Mouse (Mus musculus) small intestine, adult 2 months (tissue): ENCODE measurements around the gene Prdm8. TPM values are rescaled to one million over a fixed set of nuclear protein-coding genes. Genes with fewer than 3 reads are reported as not detected.

Experiments
- H3K27ac ChIP-seq: fragments of 200-500 bp; 2 replicates; pipeline ENCODE4 v1.5.1; 2012; ENCODE audit warnings: low read depth, low read length, control low read depth, inconsistent platforms; ENCODE audit not compliant: insufficient read depth
- H3K27me3 ChIP-seq: fragments of 200-500 bp; 2 replicates; pipeline ENCODE4 v1.6.1; 2012; ENCODE audit warnings: mild to moderate bottlenecking, moderate library complexity, low read length, inconsistent platforms; ENCODE audit not compliant: control insufficient read depth, insufficient read depth
- H3K36me3 ChIP-seq: fragments of 200-500 bp; 2 replicates; pipeline ENCODE4 v1.6.1; 2012; ENCODE audit warnings: mild to moderate bottlenecking, low read length, control low read depth, inconsistent platforms; ENCODE audit not compliant: control insufficient read depth, insufficient read depth
- H3K4me1 ChIP-seq: fragments of 200-500 bp; 2 replicates; pipeline ENCODE4 v1.6.1; 2012; ENCODE audit warnings: low read length, inconsistent platforms, mixed read lengths; ENCODE audit not compliant: control insufficient read depth, insufficient read depth, insufficient read length
- H3K4me3 ChIP-seq: fragments of 200-500 bp; 2 replicates; pipeline ENCODE4 v1.5.1; 2012; ENCODE audit warnings: low read depth, mild to moderate bottlenecking, control low read depth, inconsistent platforms, low read length, moderate library complexity
- CTCF ChIP-seq: fragments of 200-500 bp; IDR thresholded peaks from 2 replicates; pipeline ENCODE4 v1.5.1; 2012; ENCODE audit warnings: low read depth, mild to moderate bottlenecking, control low read depth, inconsistent platforms, low read length, moderate library complexity, mixed read lengths; ENCODE audit not compliant: insufficient replicate concordance, insufficient read length; ENCODE audit errors: extremely low read depth
- POLR2A ChIP-seq: fragments of 200-500 bp; IDR thresholded peaks from 2 replicates; pipeline ENCODE4 v1.6.1; 2012; ENCODE audit warnings: low read depth, mild to moderate bottlenecking, control low read depth, inconsistent platforms, low read length, moderate library complexity
- WGBS: fragments of 180-500 bp; shearing (Covaris S2); methylation state at CpG from one replicate; pipeline ENCODE4 v1.1.7; 2018; 5-methylcytosine and 5-hydroxymethylcytosine counted together
- polyA plus RNA-seq: library from polyadenylated mRNA; depleted of rRNA; stranded (reverse); fragments of >200 nt; gene quantifications from 2 replicates; pipeline ENCODE4 v1.2.3, GENCODE M21; 2012

The Prdm8 gene
- polyA plus RNA-seq, 1 experiment = 0.05 TPM

DNA sequence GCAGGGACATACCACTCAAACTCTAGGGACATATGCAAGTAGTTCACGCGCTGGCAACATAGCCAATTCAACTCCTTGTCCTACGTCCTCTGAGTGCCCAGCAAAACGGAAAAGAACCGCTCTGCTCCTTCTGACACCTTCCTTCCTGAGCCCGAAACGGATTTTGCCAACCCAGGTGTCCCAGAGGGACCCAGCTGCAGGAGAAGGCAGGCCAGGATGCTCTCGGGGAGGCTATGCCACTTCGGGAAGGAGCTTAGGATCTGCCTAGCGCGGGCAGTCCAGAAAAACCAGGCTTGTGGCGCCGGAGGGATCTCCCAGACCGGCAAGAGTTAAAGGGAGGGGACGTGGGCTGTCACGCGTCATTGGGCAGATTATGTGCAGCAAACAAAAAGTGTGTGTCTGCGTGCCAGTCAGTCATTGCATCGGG lies 13.5 kb downstream of the Prdm8 start:
- Histone ChIP-seq H3K4me3 (no peak overlapping the region), H3K27me3 (peaks cover 55% of the 10 kb centered on the region), H3K4me1 (peaks cover 3% of the 10 kb centered on the region; the same call in 1 of the 2 replicates), H3K27ac (no peak overlapping the region), H3K36me3 (no peaks in the 10 kb centered on the region)
- 3% methylated on average over 19 of the region's 19 CpGs for WGBS
- no peak for TF ChIP-seq POLR2A

DNA sequence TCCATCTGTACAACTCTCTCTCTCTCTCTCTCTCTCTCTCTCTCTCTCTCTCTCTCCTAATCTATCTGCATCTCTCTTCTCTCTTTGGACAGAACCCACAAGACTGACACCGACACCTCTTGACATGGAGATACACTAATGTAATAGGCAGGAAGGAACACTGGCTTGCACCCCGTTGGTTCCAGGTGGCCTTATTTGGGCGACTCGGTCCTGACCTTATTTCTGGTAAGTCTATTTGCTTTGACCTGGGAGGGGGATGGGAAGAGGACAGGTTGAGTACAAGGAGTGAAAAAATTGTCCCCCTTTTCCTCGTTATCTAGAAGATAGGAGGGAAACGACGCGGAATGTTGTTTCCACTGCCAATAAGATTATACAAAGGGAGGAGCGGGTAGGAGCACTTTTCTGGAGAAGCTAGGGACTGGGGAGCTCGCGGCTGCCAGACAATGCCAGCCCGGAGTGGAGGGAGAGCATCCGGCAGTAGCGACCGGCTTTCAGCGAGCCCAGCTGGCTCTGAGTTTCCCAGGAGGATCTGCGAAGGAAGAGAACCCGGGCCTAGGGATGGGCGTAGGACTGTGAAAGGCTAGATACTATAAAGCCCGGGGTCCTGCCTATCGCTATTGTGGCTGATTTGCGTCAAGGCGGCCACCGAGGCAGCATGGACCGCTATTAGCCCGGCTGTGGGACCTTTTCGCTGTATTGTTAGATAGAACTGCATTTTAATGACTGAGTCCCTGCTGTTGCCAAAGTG lies 14.1 kb downstream of the Prdm8 start:
- WGBS = 4% methylated on average over 27 of the region's 27 CpGs
- Histone ChIP-seq H3K4me1 (peaks cover 3% of the 10 kb centered on the region; the same call in 1 of the 2 replicates), H3K4me3 (no peak overlapping the region; the same call in 1 of the 2 replicates), H3K27ac (no peak overlapping the region), H3K27me3 (peaks cover 61% of the 10 kb centered on the region), H3K36me3 (no peaks in the 10 kb centered on the region)
- no peak for TF ChIP-seq POLR2A
- no peak for TF ChIP-seq CTCF

DNA sequence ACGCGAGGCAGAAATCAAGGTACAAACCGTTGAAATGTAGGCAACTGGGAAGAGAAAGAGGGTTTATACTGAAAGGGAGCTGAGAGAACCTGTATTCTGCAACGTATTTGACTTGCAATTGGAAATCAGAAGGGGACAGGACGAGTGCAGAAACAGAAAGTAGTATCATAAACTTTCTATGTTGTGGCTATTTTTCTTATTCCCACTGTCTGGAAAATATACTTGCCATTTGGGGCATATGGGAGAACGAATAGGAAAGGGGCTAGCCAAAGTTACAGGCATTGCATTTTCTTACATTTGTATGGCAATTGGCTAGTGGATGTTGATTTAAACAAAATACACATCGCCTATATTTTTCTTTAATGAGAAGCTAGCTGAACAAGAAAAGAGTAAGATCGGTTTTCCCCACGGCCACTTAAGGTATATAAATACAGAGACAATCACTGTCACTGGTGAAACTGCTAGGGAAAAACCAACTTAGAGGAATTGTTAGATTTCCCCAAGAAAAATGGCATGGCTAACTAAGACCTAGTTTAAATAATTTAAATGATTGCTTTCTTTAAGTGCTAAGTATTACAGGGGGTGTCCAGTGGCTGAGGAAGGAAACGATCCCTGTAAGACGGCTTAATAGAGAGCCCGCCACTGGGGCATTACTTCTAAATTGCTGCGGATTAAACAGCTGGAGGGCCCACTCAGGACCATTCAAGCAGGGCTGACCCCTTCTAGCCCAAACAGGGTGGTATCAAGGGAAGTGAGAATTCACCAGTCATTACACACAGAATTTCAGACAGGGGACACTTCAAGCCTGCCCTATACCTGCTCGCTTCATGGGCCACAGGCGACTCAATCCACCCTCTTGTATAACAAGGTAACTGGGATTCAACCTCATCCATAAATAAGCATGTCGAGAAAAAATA lies 14.9 kb downstream of the Prdm8 start:
- no peaks in the 10 kb centered on the region for H3K36me3 ChIP-seq
- no peak overlapping the region for H3K4me3 ChIP-seq
- no peak overlapping the region for H3K27ac ChIP-seq
- 14% methylated on average over 16 of the region's 16 CpGs for WGBS
- H3K4me1 ChIP-seq = peaks cover 3% of the 10 kb centered on the region; the same call in 1 of the 2 replicates
- peaks cover 68% of the 10 kb centered on the region for H3K27me3 ChIP-seq
- TF ChIP-seq CTCF = no peak
- no peak for TF ChIP-seq POLR2A

- TF ChIP-seq POLR2A = no peak
- TF ChIP-seq CTCF = no peak
- WGBS = 9% methylated on average over 5 of the region's 5 CpGs
- no peak overlapping the region for H3K4me3 ChIP-seq
- no peak overlapping the region for H3K27ac ChIP-seq
- H3K27me3 ChIP-seq = peaks cover 66% of the 10 kb centered on the region
- peaks cover 3% of the 10 kb centered on the region; the same call in 1 of the 2 replicates for H3K4me1 ChIP-seq
- H3K36me3 ChIP-seq = no peaks in the 10 kb centered on the region
Measured at GRCm38 (mm10) chr5:98182603-98182920, 15.6 kb downstream of the Prdm8 start.

- Histone ChIP-seq H3K4me3 (no peak overlapping the region), H3K4me1 (peaks cover 3% of the 10 kb centered on the region; the same call in 1 of the 2 replicates), H3K36me3 (no peaks in the 10 kb centered on the region), H3K27me3 (peaks cover 69% of the 10 kb centered on the region), H3K27ac (no peak overlapping the region)
- WGBS = 10% methylated on average over 14 of the region's 14 CpGs
- TF ChIP-seq POLR2A (no peak), CTCF (no peak)
Measured at GRCm38 (mm10) chr5:98183031-98183595, 16.1 kb downstream of the Prdm8 start.

GRCm38 (mm10) chr5:98184281-98184910 lies 17.4 kb downstream of the Prdm8 start:
- H3K27me3 ChIP-seq = peaks cover 69% of the 10 kb centered on the region

More at GRCm38 (mm10) chr5:98184281-98184910, 17.4 kb downstream of the Prdm8 start:
- TF ChIP-seq CTCF (no peak), POLR2A (no peak)
- Histone ChIP-seq H3K4me3 (no peak overlapping the region), H3K4me1 (peaks cover 3% of the 10 kb centered on the region; the same call in 1 of the 2 replicates), H3K27ac (no peak overlapping the region), H3K36me3 (no peaks in the 10 kb centered on the region)
- 10% methylated on average over 17 of the region's 17 CpGs for WGBS
